Mouse (Mus musculus) right cerebral cortex, postnatal 36 days (tissue): Measurements from ENCODE around the gene Nlrp6.
"Not testable (repeated sequence)": the region's sequence is repeated elsewhere in the genome, so short reads cannot be mapped to it uniquely, and the experiment has no call there.

Experiments used
- DNase-seq, 2 experiments: peaks; one replicate each; pipeline ENCODE4 v3.0.0; 2022; ENCODE audit warnings: low spot score in 2 of 2, mixed read lengths in 1 of 2

Nlrp6 gene

GRCm38 (mm10) chr7:140949824-140950530 is 29.3 kb downstream of the Nlrp6 start, which contains the start of gene Ifitm5:
Gene Ifitm5, minus strand, starts transcription at chr7:140950291.
- no peak for DNase-seq

- no peak for DNase-seq
Measured at GRCm38 (mm10) chr7:140951051-140951450, 30.3 kb downstream of the Nlrp6 start.

GRCm38 (mm10) chr7:140951765-140952164 is 31.1 kb downstream of the Nlrp6 start:
- DNase-seq, result no peak

GRCm38 (mm10) chr7:140952441-140952840 is 31.7 kb downstream of the Nlrp6 start:
- DNase-seq, result no peak

- DNase-seq, result no peak
Measured at GRCm38 (mm10) chr7:140953133-140953532, 32.4 kb downstream of the Nlrp6 start.

GRCm38 (mm10) chr7:140953800-140954732 is 33.4 kb downstream of the Nlrp6 start:
- no peak for DNase-seq

- no peak for DNase-seq
Measured at GRCm38 (mm10) chr7:140954733-140955071, 34.0 kb downstream of the Nlrp6 start.

GRCm38 (mm10) chr7:140955342-140955741 is 34.6 kb downstream of the Nlrp6 start:
- DNase-seq, result no peak

GRCm38 (mm10) chr7:140955758-140956555 is 35.3 kb downstream of the Nlrp6 start, which contains the start of the genes Gm45717 and Ifitm2:
Gene Gm45717, minus strand, starts transcription at chr7:140955937.
Gene Ifitm2, minus strand, starts transcription at chr7:140955987.
- DNase-seq, result peak; percentile 28 to 63

- no peak for DNase-seq
Measured at GRCm38 (mm10) chr7:140956556-140956869, 35.8 kb downstream of the Nlrp6 start.

GRCm38 (mm10) chr7:140959181-140959901 is 38.6 kb downstream of the Nlrp6 start:
- no peak for DNase-seq

- no peak for DNase-seq
Measured at GRCm38 (mm10) chr7:140960026-140960425, 39.3 kb downstream of the Nlrp6 start.

GRCm38 (mm10) chr7:140961416-140961815 is 40.7 kb downstream of the Nlrp6 start:
- DNase-seq, result no peak

- no peak for DNase-seq
Measured at GRCm38 (mm10) chr7:140962733-140963132, 42.0 kb downstream of the Nlrp6 start.

- DNase-seq, result no peak
Measured at GRCm38 (mm10) chr7:140966921-140967320, 46.2 kb downstream of the Nlrp6 start, which contains the start of gene Ifitm1. Gene Ifitm1, plus strand, starts transcription at chr7:140967221.

- DNase-seq, result no peak
Measured at GRCm38 (mm10) chr7:140967862-140968591, 47.3 kb downstream of the Nlrp6 start.

- not testable (repeated sequence) for DNase-seq
Measured at GRCm38 (mm10) chr7:140968710-140969109, 48.0 kb downstream of the Nlrp6 start.

GRCm38 (mm10) chr7:140970931-140971330 is 50.2 kb downstream of the Nlrp6 start:
- no peak for DNase-seq

- no peak for DNase-seq
Measured at GRCm38 (mm10) chr7:140971479-140972171, 50.9 kb downstream of the Nlrp6 start.
